Comparison of ENCODE assay signal across 12 mouse cellular contexts in the genomic region with DNA sequence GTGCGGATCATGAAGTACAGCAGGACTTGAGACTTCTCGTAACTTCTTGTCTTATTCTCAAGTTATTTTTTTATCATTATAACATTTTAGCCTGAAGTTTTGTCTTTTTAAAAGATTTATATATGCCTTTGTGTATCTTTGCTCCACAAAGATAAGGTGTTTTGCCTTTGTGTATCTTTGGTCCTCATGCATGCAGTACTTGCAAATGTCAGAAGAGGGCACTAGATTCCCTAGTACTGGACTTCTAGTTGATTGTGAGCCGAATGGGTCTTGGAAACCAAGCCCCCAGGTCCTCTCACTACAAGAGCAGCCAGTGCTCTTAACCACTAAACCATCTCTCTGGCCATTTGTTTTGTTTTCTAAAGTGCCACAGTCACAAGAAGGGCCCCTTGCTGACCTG. TPM values are rescaled to one million over a fixed set of nuclear protein-coding genes. Genes with fewer than 3 reads are reported as not detected.
DNase-seq lines count a peak whose midpoint lies in the region; ATAC-seq and TF ChIP-seq lines count a peak whose summit lies in the region.
"Had no signal": no experiment of that assay in that cellular context is flagged by ENCODE, and none has a peak within 500 bp of the region (broad histone marks: within the 10 kb centered on the region; RNA-seq: fewer than 3 reads in every experiment).

No protein-coding gene starts in this region.

- H3K9me3 ChIP-seq in heart, embryonic 11.5 days (replicated peaks; ENCODE audit: control insufficient read depth, low read length): no peaks in the 10 kb centered on the region
- 0 out of 2 replicates have a peak, but pooled peaks cover 3% of the 10 kb centered on the region for H3K9me3 ChIP-seq in midbrain, embryonic 10.5 days (replicated peaks)
- no peaks in the 10 kb centered on the region for H3K9me3 ChIP-seq in midbrain, embryonic 15.5 days
- H3K9me3 ChIP-seq in heart, embryonic 10.5 days: no peaks in the 10 kb centered on the region
- H3K9me3 ChIP-seq: heart, embryonic 13.5 days had no signal

- 66% methylated on average over 3 of the region's 3 CpGs for WGBS in heart, embryonic 11.5 days (ENCODE audit: insufficient replicate concordance)
- WGBS in midbrain, embryonic 10.5 days: 74% methylated on average over 3 of the region's 3 CpGs
- WGBS in midbrain, embryonic 15.5 days: 70% methylated on average over 3 of the region's 3 CpGs
- WGBS in heart, embryonic 10.5 days: 65% methylated on average over 3 of the region's 3 CpGs

- no peaks in the 10 kb centered on the region for H3K4me1 ChIP-seq in heart, embryonic 11.5 days (ENCODE audit: control insufficient read depth, insufficient read depth, low read length)
- peaks cover 17% of the 10 kb centered on the region for H3K4me1 ChIP-seq in midbrain, embryonic 10.5 days
- peaks cover 5% of the 10 kb centered on the region; the same call in 1 of the 2 replicates for H3K4me1 ChIP-seq in midbrain, embryonic 15.5 days
- no peaks in the 10 kb centered on the region for H3K4me1 ChIP-seq in bone marrow macrophage, adult 2 months (ENCODE audit: control insufficient read depth, insufficient read depth, low read length)
- H3K4me1 ChIP-seq in heart, embryonic 10.5 days: no peaks in the 10 kb centered on the region
- H3K4me1 ChIP-seq: heart, embryonic 13.5 days had no signal

- no peak overlapping the region for H3K27ac ChIP-seq in heart, embryonic 11.5 days (ENCODE audit: low read depth, low read length)
- no peak overlapping the region for H3K27ac ChIP-seq in midbrain, embryonic 10.5 days (replicated peaks)
- no peak overlapping the region for H3K27ac ChIP-seq in midbrain, embryonic 15.5 days
- no peak overlapping the region for H3K27ac ChIP-seq in bone marrow macrophage, adult 2 months (ENCODE audit: insufficient read depth, low read depth, low read length)
- H3K27ac ChIP-seq in heart, embryonic 10.5 days: no peak overlapping the region
- H3K27ac ChIP-seq: heart, embryonic 13.5 days had no signal

- no peaks in the 10 kb centered on the region for H3K27me3 ChIP-seq in heart, embryonic 11.5 days (ENCODE audit: control insufficient read depth, insufficient read depth, low read length)
- H3K27me3 ChIP-seq in midbrain, embryonic 10.5 days (ENCODE audit: low read depth, poor library complexity, severe bottlenecking): no peaks in the 10 kb centered on the region
- no peaks in the 10 kb centered on the region for H3K27me3 ChIP-seq in midbrain, embryonic 15.5 days (replicated peaks)
- H3K27me3 ChIP-seq in heart, embryonic 10.5 days (ENCODE audit: insufficient read depth, poor library complexity, severe bottlenecking): no peaks in the 10 kb centered on the region
- H3K27me3 ChIP-seq: heart, embryonic 13.5 days had no signal

- no peak for ATAC-seq in heart, embryonic 11.5 days (replicated peaks; ENCODE audit: insufficient number of reproducible peaks, low FRiP score, low TSS enrichment)
- ATAC-seq in midbrain, embryonic 15.5 days (replicated peaks): no peak

- H3K36me3 ChIP-seq in heart, embryonic 11.5 days (ENCODE audit: control insufficient read depth, insufficient read depth, low read length): no peaks in the 10 kb centered on the region
- no peaks in the 10 kb centered on the region for H3K36me3 ChIP-seq in midbrain, embryonic 10.5 days
- H3K36me3 ChIP-seq in midbrain, embryonic 15.5 days (replicated peaks): no peaks in the 10 kb centered on the region
- no peaks in the 10 kb centered on the region for H3K36me3 ChIP-seq in heart, embryonic 10.5 days
- H3K36me3 ChIP-seq: heart, embryonic 13.5 days had no signal

- TF ChIP-seq CTCF in bone marrow macrophage, adult 2 months (IDR thresholded peaks at IDR 0.05; ENCODE audit: low read depth, low read length): 0 out of 2 replicates have a peak, but pooled peaks have one; percentile 18

- DNase-seq in heart, postnatal 4 days: peak; percentile 17
- DNase-seq in midbrain, embryonic 10.5 days (ENCODE audit: low spot score): peak; percentile 16
- DNase-seq in retina, postnatal 1 day: peak; percentile 66
- DNase-seq in c-Kit-positive CD71-positive TER-119-positive erythroid progenitor cells, embryonic 14.5 days (ENCODE audit: low spot score): no peak
- DNase-seq in heart, embryonic 10.5 days (ENCODE audit: low spot score): no peak
- DNase-seq: right cerebral cortex, postnatal 25 days had no signal

- H3K9ac ChIP-seq in heart, embryonic 11.5 days (ENCODE audit: low read depth, low read length): no peak overlapping the region
- no peak overlapping the region for H3K9ac ChIP-seq in midbrain, embryonic 15.5 days
- H3K9ac ChIP-seq: heart, embryonic 13.5 days had no signal

- no peak for TF ChIP-seq POLR2A in bone marrow macrophage, adult 2 months (IDR thresholded peaks at IDR 0.05; ENCODE audit: borderline replicate concordance, low read depth, low read length)

- H3K4me2 ChIP-seq in heart, embryonic 11.5 days: no peak overlapping the region
- no peak overlapping the region for H3K4me2 ChIP-seq in midbrain, embryonic 15.5 days
- H3K4me2 ChIP-seq: heart, embryonic 13.5 days had no signal

- H3K4me3 ChIP-seq in heart, embryonic 11.5 days (ENCODE audit: low read depth, low read length): no peak overlapping the region
- H3K4me3 ChIP-seq in midbrain, embryonic 10.5 days: no peak overlapping the region
- no peak overlapping the region for H3K4me3 ChIP-seq in midbrain, embryonic 15.5 days
- H3K4me3 ChIP-seq in bone marrow macrophage, adult 2 months (ENCODE audit: insufficient read depth, low read length): no peak overlapping the region
- no peak overlapping the region for H3K4me3 ChIP-seq in heart, embryonic 10.5 days
- H3K4me3 ChIP-seq: heart, embryonic 13.5 days had no signal

RNA-seq across cellular contexts. Expression of gene Gm17087, which starts 13.6 kb away (rescaled TPM):
- total RNA-seq in heart, postnatal 4 days (2021): not detected
- polyA plus RNA-seq in heart, embryonic 11.5 days (2014; fragmentation: Nextera tagmentation; extraction: Ambion mirVana): not detected in 2 replicates
- not detected in 2 replicates for polyA plus RNA-seq in midbrain, embryonic 10.5 days (2016; fragmentation: Nextera tagmentation; extraction: Ambion mirVana)
- not detected in 2 replicates for polyA plus RNA-seq in midbrain, embryonic 15.5 days (2015; fragmentation: Nextera tagmentation; extraction: Ambion mirVana)
- 2.4 and 4.4 TPM in 2 replicates for polyA plus RNA-seq in bone marrow macrophage, adult 2 months (2012; ENCODE audit: insufficient read depth, insufficient read length, missing spikeins)
- not detected in 2 replicates for polyA plus RNA-seq in heart, embryonic 10.5 days (2016; fragmentation: Nextera tagmentation; extraction: Ambion mirVana)
- total RNA-seq: adrenal gland, postnatal 4 days had no signal
- polyA plus RNA-seq: heart, embryonic 13.5 days; limb, embryonic 14.5 days had no signal

RNA-seq across cellular contexts. Expression of gene Pde10a, which starts 55.2 kb away (rescaled TPM):
- total RNA-seq in heart, postnatal 4 days (2021): 1 to 10 TPM; 5.5 to 8.1 TPM
- polyA plus RNA-seq in heart, embryonic 11.5 days (2014; fragmentation: Nextera tagmentation; extraction: Ambion mirVana): 3.0 and 4.1 TPM in 2 replicates
- polyA plus RNA-seq in midbrain, embryonic 10.5 days (2016; fragmentation: Nextera tagmentation; extraction: Ambion mirVana): 4.3 and 5.3 TPM in 2 replicates
- polyA plus RNA-seq in midbrain, embryonic 15.5 days (2015; fragmentation: Nextera tagmentation; extraction: Ambion mirVana): 14.9 and 17.3 TPM in 2 replicates
- polyA plus RNA-seq in bone marrow macrophage, adult 2 months (2012; ENCODE audit: insufficient read depth, insufficient read length, missing spikeins): not detected in 2 replicates
- polyA plus RNA-seq in heart, embryonic 10.5 days (2016; fragmentation: Nextera tagmentation; extraction: Ambion mirVana): 2.8 and 3.5 TPM in 2 replicates

Comparison
In these comparisons a context has a peak if more than half of its experiments do, and no peak if none do; other contexts are left out.
1. DNase-seq: peak in heart, postnatal 4 days (single experiment), midbrain, embryonic 10.5 days (single experiment) and retina, postnatal 1 day (single experiment); none in c-Kit-positive CD71-positive TER-119-positive erythroid progenitor cells, embryonic 14.5 days (single experiment) and heart, embryonic 10.5 days (single experiment).